Mouse (Mus musculus): ENCODE results near the gene Gpr84. TPM values are rescaled to one million over a fixed set of nuclear protein-coding genes. Genes with fewer than 3 reads are reported as not detected.

Gene Gpr84
- polyA plus RNA-seq, 1 experiment from 2014 or later = 0.20 TPM

DNA sequence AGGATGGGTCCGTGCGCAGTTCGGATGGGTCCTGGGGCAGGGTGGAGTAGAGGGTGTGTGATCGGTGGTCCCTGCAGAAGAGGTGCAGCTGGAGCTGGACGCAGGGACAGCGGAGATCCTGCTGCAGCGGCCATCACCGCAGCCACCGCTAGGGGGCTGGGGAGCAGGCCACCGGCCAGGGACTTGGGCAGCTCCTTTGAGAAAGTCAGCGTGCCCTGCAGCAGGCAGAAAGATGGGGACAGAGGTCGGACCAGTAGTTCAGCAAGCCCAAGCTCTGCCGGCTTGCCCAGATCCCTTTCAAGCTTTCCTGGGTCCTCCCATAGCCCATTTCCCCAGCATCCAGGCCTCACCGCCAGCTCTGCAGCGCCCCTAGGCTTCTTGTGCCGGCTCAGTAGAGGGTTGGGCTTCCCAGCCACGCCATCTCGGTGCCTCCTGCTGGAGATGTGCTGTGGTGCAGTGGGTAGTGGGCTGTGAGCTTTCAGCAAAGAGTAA is 4.6 kb upstream of the Gpr84 start:
- Histone ChIP-seq H3K9me3 (no peaks in the 10 kb centered on the region), H3K4me1 (replicated peaks) (peaks cover 20% of the 10 kb centered on the region), H3K4me3 (replicated peaks) (peak overlapping the region; percentile 25), H3K27me3 (replicated peaks) (no peaks in the 10 kb centered on the region), H3K9ac (peak overlapping the region; percentile 44), H3K4me2 (replicated peaks) (peak overlapping the region; percentile 72), H3K27ac (0 out of 2 replicates have a peak overlapping the region, but pooled peaks have one; percentile 9), H3K36me3 (no peaks in the 10 kb centered on the region)
- peak; percentile 80 for ATAC-seq
- WGBS = 6% methylated on average over 18 of the region's 18 CpGs

DNA sequence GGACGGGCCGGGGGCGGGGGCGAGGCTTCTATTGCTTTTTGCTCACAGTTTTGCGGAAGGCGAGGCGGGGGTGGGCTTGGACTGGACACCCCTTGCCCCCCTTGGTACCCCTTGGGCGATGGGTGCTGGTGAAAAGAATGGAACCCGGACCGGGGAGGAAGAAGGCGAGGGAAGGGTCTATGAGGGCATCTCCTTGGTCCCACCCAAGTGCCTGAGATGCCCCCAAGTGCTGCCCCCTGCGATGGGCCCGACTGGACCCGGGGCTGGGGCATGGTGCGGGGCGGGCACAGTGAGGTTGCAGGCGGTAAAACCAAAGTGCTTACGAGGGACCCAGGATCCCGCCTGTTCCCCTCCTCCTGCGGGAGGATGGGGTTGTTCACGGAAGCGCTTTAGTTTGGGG is 3.8 kb upstream of the Gpr84 start:
- ATAC-seq = 0 out of 2 replicates have a peak, but pooled peaks have one; percentile 11

GRCm38 (mm10) chr15:103313495-103314095 is 3.2 kb upstream of the Gpr84 start:
- 19% methylated on average over 18 of the region's 18 CpGs for WGBS
- Histone ChIP-seq H3K36me3 (no peaks in the 10 kb centered on the region), H3K4me3 (replicated peaks) (no peak overlapping the region), H3K4me2 (replicated peaks) (peak overlapping the region; percentile 72), H3K4me1 (replicated peaks) (peaks cover 27% of the 10 kb centered on the region), H3K9me3 (no peaks in the 10 kb centered on the region), H3K27ac (no peak overlapping the region), H3K27me3 (replicated peaks) (no peaks in the 10 kb centered on the region), H3K9ac (0 out of 2 replicates have a peak overlapping the region, but pooled peaks have one; percentile 4)
- ATAC-seq = peak; percentile 19; the same call in 1 of the 2 replicates

More for the DNA sequence above, 3.8 kb upstream of the Gpr84 start:
- 45% methylated on average over 22 of the region's 22 CpGs for WGBS
- Histone ChIP-seq H3K27ac (no peak overlapping the region), H3K27me3 (replicated peaks) (no peaks in the 10 kb centered on the region), H3K4me2 (replicated peaks) (peak overlapping the region; percentile 72), H3K4me1 (replicated peaks) (peaks cover 22% of the 10 kb centered on the region), H3K4me3 (replicated peaks) (peak overlapping the region; percentile 25; the same call in 1 of the 2 replicates), H3K9me3 (no peaks in the 10 kb centered on the region), H3K9ac (0 out of 2 replicates have a peak overlapping the region, but pooled peaks have one; percentile 4), H3K36me3 (no peaks in the 10 kb centered on the region)

DNA sequence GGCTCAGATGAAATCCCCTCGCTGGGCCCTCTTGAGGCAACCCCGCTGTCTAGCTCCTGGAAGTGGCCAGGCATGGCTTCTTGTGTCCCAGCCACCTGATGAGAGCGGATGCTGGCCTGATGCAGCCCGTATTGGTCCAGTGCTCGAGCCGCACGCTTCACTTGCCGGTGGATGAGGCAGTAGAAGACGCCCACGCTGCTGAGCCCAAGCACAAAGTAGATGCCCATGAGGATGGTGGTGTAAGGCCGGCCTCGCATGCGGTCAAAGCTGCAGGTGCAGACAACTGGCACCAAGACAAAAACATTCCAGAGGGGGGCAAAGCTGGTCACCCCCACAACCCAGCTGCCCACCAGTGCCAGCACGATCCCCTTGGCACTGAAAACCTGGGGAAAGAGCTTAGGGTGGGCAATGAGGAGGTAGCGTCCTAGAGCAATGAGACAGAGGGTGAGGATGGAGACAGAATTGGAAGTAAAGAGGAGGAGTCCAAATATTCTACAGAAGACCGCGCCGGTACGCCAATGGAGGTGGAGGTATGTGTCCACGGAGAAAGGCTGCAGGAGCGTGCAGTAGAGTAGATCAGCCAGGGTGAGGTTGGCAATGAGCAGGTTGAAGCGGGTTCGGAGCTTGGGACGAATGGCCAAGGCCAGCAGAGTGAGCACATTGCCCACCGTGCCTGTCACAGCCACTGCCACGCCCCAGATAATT is 1.4 kb downstream of the Gpr84 start:
- H3K27me3 ChIP-seq (replicated peaks) = no peaks in the 10 kb centered on the region
- H3K4me3 ChIP-seq (replicated peaks) = 0 out of 2 replicates have a peak overlapping the region, but pooled peaks have one; percentile 4
- H3K27ac ChIP-seq = no peak overlapping the region
- H3K4me2 ChIP-seq (replicated peaks) = peak overlapping the region; percentile 40
- H3K4me1 ChIP-seq (replicated peaks) = peaks cover 35% of the 10 kb centered on the region
- ATAC-seq = no peak
- H3K36me3 ChIP-seq = no peaks in the 10 kb centered on the region
- peak overlapping the region; percentile 18; the same call in 1 of the 2 replicates for H3K9ac ChIP-seq
- 67% methylated on average over 26 of the region's 26 CpGs for WGBS
- H3K9me3 ChIP-seq = no peaks in the 10 kb centered on the region

GRCm38 (mm10) chr15:103308056-103308875 is 2.1 kb downstream of the Gpr84 start:
- Histone ChIP-seq H3K27ac (no peak overlapping the region), H3K9me3 (no peaks in the 10 kb centered on the region), H3K36me3 (no peaks in the 10 kb centered on the region), H3K4me1 (replicated peaks) (peaks cover 39% of the 10 kb centered on the region), H3K4me3 (replicated peaks) (0 out of 2 replicates have a peak overlapping the region, but pooled peaks have one; percentile 4), H3K9ac (peak overlapping the region; percentile 18; the same call in 1 of the 2 replicates), H3K4me2 (replicated peaks) (peak overlapping the region; percentile 40), H3K27me3 (replicated peaks) (no peaks in the 10 kb centered on the region)
- 36% methylated on average over 28 of the region's 28 CpGs for WGBS
- ATAC-seq = no peak

DNA sequence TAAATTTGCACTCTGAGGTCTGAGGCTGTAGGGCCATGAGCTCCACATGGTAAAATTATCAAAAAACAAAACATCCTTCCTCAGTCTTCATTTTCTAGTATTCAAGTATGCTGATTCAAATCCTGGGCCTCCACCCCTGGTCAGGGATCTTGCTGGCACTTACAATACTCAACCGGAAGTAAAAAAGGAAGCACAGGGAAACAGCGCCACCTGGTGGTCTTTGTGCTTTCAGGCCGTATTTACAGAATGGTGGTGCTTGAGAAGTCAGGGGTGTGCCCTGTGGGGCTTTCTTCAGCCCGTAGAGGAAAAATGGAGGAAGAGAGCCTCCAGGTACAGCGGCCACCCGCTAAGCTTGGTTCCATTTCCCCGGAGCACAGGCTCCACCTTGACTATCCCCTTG is 3.3 kb downstream of the Gpr84 start:
- 3% methylated on average over 7 of the region's 7 CpGs for WGBS
- H3K4me2 ChIP-seq (replicated peaks) = peak overlapping the region; percentile 38; the same call in 1 of the 2 replicates
- no peaks in the 10 kb centered on the region for H3K36me3 ChIP-seq
- H3K9me3 ChIP-seq = no peaks in the 10 kb centered on the region
- ATAC-seq = 0 out of 2 replicates have a peak, but pooled peaks have one; percentile 3
- no peak overlapping the region for H3K9ac ChIP-seq
- no peaks in the 10 kb centered on the region for H3K27me3 ChIP-seq (replicated peaks)
- peaks cover 51% of the 10 kb centered on the region for H3K4me1 ChIP-seq (replicated peaks)
- H3K27ac ChIP-seq = peak overlapping the region; percentile 96
- H3K4me3 ChIP-seq (replicated peaks) = no peak overlapping the region

GRCm38 (mm10) chr15:103305792-103306645 is 4.4 kb downstream of the Gpr84 start:
- Histone ChIP-seq H3K4me2 (replicated peaks) (peak overlapping the region; percentile 88), H3K4me1 (replicated peaks) (peaks cover 61% of the 10 kb centered on the region), H3K27ac (peak overlapping the region; percentile 96), H3K4me3 (replicated peaks) (peak overlapping the region; percentile 49), H3K9ac (peak overlapping the region; percentile 57), H3K9me3 (no peaks in the 10 kb centered on the region), H3K36me3 (no peaks in the 10 kb centered on the region), H3K27me3 (replicated peaks) (no peaks in the 10 kb centered on the region)
- WGBS = 23% methylated on average over 8 of the region's 8 CpGs
- peak; percentile 29 for ATAC-seq

DNA sequence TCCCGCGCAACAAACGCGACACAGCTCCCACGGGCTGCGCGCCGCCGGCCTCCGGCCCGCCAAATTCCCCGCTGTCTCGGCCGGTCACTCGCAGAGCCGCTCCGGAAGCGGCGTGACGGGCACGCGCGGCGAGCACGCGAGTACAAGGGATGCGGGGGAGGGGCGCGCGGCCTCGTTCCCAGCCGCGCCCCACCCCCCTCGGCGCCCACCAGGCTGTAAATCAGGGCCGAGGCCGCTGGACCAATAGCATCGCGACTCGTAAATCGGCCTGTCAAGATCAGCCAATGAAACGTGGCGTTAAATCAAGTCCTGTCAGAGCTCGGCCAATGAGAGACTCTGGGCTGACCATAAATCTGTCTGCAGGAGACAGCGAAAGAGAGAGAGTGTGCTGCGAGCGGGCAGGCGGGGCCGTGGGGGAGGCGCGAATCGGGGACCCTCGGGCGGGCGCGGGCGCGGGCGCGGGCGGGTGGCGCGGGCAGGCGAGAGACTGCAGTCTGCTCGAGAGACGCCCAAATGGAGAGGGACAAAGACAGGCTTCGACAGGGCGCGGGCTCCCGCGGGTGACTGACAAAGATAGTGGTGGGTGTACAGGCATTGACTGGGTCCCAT is 5.2 kb downstream of the Gpr84 start:
- peak; percentile 94 for ATAC-seq

DNA sequence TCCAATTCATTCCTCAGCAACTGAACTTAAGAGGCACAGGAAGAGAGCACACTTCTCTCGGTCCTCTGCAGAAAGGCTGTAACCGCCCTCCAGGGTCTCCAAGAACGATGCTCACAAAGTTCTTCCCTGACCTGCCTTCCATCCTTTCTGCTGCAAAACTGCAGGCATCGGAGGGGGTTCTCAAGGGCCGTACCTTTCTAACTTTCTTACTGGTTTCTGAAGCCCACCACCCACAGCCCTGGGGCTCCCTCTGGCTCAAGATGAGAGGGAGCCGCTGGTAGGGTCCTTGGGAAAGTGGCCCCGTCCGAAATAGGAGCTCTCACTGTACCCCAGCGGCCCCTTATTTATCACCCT is 5.8 kb downstream of the Gpr84 start:
- Histone ChIP-seq H3K27ac (peak overlapping the region; percentile 91), H3K4me2 (replicated peaks) (peak overlapping the region; percentile 88), H3K27me3 (replicated peaks) (no peaks in the 10 kb centered on the region), H3K9ac (peak overlapping the region; percentile 62), H3K4me3 (replicated peaks) (peak overlapping the region; percentile 49), H3K9me3 (no peaks in the 10 kb centered on the region), H3K36me3 (no peaks in the 10 kb centered on the region), H3K4me1 (replicated peaks) (peaks cover 74% of the 10 kb centered on the region)
- 2% methylated on average over 9 of the region's 9 CpGs for whole genome bisulfite sequencing
- ATAC-seq = peak; percentile 7

More for the DNA sequence above, 5.2 kb downstream of the Gpr84 start:
- peak overlapping the region; percentile 49 for H3K4me3 ChIP-seq (replicated peaks)
- no peaks in the 10 kb centered on the region for H3K27me3 ChIP-seq (replicated peaks)
- no peaks in the 10 kb centered on the region for H3K36me3 ChIP-seq
- peak overlapping the region; percentile 62 for H3K9ac ChIP-seq
- peak overlapping the region; percentile 96 for H3K27ac ChIP-seq
- H3K4me1 ChIP-seq (replicated peaks) = peaks cover 69% of the 10 kb centered on the region
- WGBS = under 1% methylated on average over 71 of the region's 71 CpGs
- no peaks in the 10 kb centered on the region for H3K9me3 ChIP-seq
- H3K4me2 ChIP-seq (replicated peaks) = peak overlapping the region; percentile 88

GRCm38 (mm10) chr15:103303916-103304615 is 6.3 kb downstream of the Gpr84 start:
- Histone ChIP-seq H3K27me3 (replicated peaks) (no peaks in the 10 kb centered on the region), H3K9ac (peak overlapping the region; percentile 62), H3K9me3 (no peaks in the 10 kb centered on the region), H3K4me1 (replicated peaks) (peaks cover 77% of the 10 kb centered on the region), H3K4me3 (replicated peaks) (peak overlapping the region; percentile 49), H3K27ac (peak overlapping the region; percentile 91), H3K4me2 (replicated peaks) (peak overlapping the region; percentile 88), H3K36me3 (no peaks in the 10 kb centered on the region)
- ATAC-seq = no peak
- WGBS = 14% methylated on average over 8 of the region's 8 CpGs
